Mouse (Mus musculus) heart, postnatal 0 days (tissue): ENCODE results near the gene Edn3.

Experiments used
- CTCF ChIP-seq: IDR thresholded peaks from 2 replicates; pipeline ENCODE4 v1.5.1; 2016; ENCODE audit warnings: antibody characterized with exemption, control low read depth, low read depth
- EP300 ChIP-seq: IDR thresholded peaks from 2 replicates; pipeline ENCODE4 v1.6.1; 2016; ENCODE audit warnings: antibody characterized with exemption, low read depth

DNA sequence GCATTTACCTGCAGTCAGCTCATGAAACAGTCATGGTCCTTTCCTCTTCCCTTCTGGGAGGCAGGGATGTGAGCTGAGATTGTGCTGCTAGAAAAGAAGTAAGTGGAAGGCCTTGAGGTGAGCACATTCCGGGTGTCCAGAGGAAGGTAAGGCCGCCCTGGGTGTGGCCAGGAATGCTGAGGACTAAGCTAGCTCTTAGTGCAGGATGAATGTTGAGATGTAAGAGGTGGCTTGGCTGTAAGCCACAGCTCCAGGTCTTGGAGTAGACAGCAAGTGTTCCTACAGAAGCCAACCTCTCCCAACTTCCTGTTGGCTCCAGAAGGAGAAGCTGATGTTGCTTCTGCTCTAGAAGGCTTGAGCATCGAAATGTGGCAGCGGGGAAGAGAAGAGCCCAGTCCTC, 67.4 kb downstream of the Edn3 start:
- no peak for TF ChIP-seq CTCF
- no peak for TF ChIP-seq EP300
